Mouse (Mus musculus) inflammation-experienced regulatory T-cells, adult 6 months (primary cell): ENCODE data around the gene Golga4. TPM values are rescaled to one million over a fixed set of nuclear protein-coding genes. Genes with fewer than 3 reads are reported as not detected.

Experiments
- ATAC-seq: one replicate; pipeline ENCODE4 v1.8.0; 2017
- polyA plus RNA-seq, 3 experiments: library from polyadenylated mRNA; unstranded; fragments of 100-300 nt; shearing (Covaris generic); gene quantifications; one replicate each; pipeline ENCODE4 v1.2.1; 2017

Gene Golga4
- polyA plus RNA-seq: 10 to 100 TPM; 19.4 to 33.8 (median 29.9) TPM

DNA sequence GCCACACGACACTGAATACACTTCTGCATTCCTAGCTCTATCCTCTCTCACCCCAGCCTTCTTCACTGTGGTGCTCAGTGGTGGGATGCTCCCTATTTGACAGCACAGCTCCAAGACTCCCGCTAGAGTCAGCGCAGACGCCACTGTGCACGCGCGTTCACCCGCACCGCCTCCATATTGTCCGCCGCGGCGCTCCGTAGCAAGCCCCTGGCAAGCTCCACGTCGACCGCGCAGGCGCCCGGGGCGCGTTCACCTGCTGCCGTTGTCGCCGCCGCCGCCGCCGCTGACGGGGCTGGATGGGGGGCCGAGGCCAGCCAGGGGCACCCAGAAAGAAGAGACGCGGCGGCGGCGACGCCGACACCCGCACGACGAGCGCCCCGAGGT lies at the start of gene Golga4:
TSS of gene Golga4 (plus strand) at position 248 of the 384 bp plus-strand sequence.
- ATAC-seq: peak; percentile 79

DNA sequence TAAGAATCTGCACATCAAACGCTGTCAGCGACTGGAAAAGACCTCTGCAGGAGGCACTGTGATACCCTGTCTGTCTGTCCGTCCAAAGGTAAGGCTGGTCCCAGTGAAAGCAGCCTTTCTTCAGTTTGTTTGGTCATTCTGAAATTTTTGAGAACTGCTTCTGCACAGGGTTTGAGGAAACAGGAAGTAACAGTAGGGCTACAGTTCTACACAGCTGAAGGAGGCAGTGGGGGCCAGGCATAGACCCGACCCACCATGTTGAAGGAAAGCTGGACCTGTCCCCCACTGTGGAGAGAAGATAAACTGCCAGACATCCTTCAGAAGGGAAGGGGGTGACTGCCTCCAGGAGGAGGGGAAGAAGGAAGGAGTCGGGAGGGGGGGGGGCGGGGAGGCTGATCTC lies 49.7 kb upstream of the Golga4 start:
- ATAC-seq: no peak

DNA sequence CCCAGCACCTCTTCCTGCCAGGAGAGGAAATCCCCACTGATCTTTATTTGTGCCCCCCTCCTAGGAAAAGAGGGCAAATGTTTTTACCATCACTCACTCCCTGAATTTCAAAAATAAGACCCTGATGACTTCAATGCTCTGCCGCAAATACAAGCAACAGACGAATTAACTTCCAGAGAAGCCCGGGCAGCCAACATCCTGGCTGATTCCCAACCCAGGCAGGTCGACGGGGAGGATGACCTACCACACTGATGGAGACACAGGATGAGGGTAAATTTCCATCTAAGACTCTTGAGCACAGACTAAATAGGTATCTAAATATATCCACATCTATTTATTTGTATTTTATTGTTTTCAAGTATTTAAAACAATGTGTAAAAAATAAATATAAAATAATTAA lies 48.0 kb upstream of the Golga4 start:
- ATAC-seq: no peak

DNA sequence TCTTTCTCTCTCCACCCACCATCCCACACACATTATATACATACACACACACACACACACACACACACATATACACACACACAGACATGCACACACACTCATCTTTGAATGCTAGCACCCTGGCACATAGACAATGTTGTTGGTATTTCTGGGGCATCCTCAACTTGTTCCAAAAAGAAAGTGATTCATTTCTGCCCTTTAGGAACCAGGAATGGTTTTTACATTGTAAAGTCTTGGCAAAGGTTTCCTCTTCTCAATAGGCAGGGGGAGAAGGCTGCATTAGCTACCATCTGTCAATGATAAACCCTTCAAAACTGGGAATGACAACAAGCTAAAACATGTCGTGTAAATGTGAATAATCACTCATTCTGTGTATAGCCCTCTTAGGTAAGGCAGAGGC lies 42.0 kb upstream of the Golga4 start:
- no peak for ATAC-seq

DNA sequence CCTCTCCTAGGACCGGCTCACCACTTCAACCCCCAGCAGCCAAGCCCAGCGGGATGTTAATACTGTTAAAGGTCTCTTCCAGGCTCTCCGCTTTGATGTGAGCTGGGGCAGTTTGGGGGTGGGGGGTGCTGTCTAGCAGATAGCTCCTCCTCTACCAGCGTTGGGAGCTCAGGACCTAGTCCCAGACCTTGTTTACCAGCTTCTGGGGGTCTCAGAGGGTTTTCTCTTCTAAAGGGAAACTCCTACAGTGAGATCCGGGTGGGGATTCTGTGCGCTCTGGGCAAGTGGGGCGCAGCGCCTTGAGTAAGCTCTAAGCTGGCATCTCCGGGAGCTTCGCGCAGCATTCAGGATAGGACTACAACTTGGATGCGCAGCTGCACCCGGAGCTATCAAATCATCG lies 37.8 kb upstream of the Golga4 start:
- no peak for ATAC-seq

DNA sequence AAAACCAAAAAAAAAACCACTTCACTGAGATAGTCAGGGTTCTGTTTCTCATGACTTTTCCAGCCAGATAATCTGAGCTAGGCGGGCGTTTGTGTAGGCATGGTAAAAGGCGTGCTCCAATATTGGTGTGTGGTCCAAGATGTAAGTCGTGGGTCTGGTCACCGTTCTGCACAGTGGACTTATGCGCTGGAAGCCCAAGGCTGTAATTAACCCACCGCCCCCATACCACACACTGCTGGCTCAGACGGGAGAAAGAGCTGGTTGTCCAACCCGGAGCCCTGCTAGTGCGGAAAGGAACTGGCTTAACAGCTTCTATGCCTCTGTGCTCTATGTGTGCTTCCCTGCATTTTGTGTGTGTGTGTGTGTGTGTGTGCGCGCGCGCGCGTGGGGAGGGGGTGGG lies 36.8 kb upstream of the Golga4 start:
- ATAC-seq: no peak

DNA sequence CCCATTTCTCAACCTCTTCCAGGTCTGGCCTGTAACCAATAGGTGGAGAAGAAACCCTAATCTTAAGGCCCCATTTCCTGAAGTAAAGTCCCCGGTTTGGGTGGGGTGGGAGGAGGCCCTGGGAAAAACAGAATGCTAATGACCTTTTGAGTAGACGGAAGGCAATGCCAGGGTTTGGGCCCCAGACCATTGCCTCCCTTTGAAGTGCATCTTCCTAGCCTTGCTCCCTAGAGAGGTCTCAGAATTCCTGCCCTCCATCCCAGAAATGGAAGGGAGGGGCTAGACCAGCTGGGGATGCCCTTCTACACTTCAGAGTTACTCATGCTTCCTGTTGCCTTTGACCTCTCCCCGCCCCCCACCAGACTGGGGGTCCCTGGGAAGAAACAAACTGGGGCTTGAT lies 34.8 kb upstream of the Golga4 start:
- ATAC-seq: no peak

DNA sequence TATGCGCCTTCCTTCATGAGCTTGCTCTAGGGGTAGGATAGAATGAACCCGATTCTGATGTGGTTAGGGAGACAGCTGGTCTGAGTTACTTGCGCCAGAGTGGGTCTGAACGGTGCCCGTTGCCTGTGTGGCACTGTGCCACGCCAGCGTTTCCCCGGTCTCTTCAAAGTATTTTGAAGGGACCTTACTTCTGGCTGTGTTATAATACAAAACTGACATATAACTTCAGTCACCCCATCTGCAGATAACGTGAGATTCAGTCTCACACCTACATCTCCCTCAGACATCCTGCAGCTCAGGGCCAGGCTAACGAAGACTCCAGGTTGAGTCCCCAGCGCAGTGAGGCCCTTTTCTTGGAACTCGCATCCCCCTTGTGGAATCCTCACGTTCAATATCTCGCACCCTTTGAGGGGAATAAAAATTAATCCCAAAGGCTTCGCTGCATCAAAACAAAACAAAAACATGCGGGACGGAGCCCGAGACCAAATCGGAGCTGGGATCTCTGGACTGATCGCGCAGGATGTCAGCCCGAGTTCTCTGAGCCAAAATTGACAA lies 29.8 kb upstream of the Golga4 start:
- no peak for ATAC-seq

DNA sequence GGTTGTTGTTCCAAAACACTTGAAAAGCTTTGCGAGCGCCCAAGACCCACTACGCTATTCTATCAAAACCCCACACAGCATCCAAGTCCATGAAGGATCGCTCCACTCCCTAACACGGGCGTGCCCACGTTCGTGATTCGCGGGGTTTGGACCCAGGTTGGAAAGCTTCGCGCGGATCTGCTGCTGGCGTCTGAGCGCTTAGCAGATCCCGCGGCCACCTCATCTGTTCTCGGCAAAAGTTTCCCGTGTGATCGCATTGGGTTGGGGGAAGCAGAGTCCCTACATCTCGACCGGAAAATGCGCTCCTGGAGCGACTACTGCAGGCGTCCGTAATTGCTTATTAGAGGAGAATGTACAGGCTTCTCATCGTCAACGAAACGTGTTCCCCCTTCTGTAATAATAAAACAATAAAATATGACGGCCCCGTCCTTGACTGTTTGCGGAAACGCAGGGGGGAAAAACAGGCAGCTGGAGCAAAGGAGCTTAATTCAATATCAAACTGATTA lies 29.2 kb upstream of the Golga4 start:
- peak; percentile 21 for ATAC-seq

DNA sequence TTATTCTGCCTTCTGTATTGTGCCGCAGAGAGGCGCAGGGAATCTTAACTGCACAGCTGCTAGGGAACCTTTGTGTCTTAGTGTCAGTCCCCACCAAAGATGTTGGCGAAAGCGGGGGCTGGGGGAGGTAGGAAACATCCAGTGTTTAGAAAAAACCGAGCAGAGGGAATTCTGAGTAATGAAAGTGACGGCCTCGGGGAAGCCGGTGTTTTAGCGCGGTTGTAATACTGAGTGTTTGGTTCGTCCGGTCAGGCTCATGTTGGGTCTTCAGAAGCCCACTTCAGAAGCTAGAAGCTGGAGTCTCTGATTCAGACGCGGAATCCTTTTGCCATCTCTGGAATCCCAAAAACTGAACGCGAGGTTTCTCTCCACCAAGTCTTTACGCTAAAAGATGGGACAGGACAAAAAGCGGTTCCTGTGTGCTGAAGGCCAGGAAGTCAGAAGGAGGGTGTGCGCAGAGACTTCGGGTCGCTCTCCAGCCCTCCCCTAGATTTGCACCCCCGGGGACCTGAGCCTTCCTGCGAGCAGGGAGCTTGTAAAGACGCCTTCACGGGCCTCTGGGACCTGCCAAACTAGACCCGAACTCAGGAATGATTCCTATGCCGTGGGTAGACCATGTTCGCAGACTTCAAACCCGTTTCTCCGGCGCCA lies 28.7 kb upstream of the Golga4 start:
- no peak for ATAC-seq

DNA sequence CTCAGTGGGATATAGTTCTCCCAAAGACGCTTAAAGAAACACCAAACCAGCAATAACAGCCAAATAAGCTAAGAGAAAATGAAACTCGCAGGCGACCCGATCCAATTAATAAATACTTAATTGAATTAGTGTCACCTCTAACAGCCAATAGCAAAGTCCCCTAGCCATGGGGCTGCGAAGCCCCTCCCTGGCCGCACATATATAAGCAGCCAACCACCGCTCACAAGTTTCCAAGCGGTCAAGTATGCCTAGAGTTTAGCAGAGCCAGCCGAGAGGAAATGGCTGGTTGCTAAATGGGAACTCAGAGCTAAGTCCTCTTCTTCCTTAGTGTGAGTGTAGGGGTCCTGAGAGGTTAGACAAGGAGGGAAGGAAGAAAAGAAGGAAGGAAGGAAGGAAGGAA lies 28.1 kb upstream of the Golga4 start, which contains the start of gene Eomes:
TSS of gene Eomes (plus strand) at position 252 of the 400 bp plus-strand sequence.
- ATAC-seq: no peak

DNA sequence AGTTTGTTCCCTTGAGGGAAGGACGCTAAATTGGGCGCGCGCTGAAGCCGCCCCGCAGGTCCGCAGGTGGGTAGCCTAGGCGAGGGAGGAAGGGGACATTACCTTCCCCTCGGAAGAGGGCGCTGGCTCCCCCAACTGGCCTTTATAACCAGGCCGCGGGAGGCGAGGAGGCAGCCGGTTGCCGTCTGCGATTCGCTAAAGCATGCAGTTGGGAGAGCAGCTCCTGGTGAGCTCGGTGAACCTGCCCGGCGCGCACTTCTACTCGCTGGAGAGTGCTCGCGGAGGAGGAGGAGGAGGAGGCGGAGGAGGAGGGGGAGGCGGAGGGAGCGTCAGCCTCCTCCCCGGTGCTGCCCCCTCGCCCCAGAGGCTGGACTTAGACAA lies 27.6 kb upstream of the Golga4 start:
- no peak for ATAC-seq

DNA sequence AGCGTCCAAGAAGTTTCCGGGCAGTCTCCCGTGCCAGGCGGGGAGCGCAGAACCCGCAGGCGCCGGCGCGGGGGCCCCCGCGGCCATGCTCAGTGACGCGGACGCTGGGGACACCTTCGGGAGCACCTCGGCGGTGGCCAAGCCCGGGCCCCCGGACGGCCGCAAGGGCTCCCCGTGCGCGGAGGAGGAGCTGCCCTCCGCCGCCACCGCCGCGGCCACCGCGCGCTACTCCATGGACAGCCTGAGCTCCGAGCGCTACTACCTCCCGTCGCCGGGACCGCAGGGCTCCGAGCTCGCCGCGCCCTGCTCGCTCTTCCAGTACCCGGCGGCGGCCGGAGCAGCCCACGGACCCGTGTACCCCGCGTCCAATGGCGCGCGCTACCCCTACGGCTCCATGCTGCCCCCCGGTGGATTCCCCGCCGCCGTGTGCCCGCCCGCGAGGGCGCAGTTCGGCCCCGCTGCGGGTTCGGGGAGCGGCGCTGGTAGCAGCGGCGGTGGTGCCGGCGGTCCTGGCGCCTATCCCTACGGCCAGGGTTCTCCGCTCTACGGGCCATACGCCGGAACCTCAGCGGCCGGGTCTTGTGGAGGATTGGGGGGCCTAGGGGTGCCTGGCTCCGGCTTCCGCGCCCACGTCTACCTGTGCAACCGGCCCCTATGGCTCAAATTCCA lies 27.1 kb upstream of the Golga4 start:
- ATAC-seq: peak; percentile 44

DNA sequence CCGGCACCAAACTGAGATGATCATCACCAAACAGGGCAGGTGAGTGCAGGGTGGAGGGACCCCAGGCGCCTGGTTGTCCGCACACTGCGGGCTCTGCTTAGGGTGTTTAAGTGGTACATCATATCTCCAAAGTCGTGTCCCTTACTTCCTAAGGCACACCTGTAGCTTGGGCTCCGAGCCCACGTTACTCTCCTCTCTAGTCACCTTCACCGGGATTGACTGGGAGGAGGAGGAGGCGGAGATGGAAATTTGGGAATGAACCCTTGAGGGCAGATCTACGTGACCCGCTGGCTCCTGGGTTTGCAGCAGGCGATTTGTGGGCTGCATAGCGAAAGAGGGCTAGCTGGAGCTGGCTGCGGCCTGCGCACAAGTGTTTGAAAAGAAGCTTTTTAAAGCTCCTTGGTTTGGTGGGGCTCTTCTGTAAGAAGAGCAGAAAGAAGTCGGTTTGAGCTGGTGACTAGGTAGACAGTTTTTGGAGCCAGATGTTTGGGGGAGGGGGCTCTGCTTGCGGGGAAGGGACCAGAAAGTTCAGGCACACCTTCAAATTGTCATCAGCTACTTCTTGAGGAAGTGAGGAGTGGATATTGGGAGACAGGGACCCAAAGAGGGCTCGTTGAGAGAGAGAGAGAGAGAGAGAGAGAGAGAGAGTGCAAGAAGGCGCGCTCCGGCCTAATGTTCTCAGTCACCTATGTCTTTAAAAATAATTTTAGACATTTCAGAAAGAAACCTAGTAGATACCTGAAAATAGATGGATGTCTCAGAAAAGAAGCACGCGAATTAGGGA lies 26.4 kb upstream of the Golga4 start:
- no peak for ATAC-seq

DNA sequence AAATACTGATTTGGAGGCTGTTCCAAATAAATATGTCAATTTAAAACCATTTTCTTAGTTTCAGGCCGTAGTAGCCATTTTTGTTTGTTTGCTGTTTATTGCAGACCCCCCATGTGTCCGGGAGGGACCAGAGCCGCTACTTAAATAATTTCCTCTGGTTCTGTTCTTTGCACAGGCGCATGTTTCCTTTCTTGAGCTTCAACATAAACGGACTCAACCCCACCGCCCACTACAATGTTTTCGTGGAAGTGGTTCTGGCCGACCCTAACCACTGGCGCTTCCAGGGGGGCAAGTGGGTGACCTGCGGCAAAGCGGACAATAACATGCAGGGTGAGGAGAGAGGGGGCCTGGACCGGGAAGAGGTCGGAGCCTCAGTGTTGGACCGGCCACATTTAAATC lies 25.8 kb upstream of the Golga4 start:
- no peak for ATAC-seq

DNA sequence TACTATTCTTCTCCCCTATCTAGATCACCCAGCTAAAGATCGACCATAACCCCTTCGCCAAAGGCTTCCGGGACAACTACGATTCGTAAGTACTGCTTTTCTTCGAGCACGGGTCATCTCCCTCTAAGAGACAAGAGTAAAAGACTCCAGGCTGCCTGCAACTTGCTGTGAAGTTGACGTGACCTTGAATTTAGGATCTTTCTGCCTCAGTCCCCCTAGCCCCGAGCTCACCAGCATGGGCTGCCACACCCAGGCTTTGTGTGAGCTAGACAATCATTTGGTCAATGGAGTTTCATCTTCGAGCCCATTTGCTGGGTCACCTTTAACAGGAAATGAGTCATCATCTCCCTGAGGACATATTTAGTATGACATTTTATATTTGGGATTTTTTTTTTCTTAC lies 23.9 kb upstream of the Golga4 start:
- no peak for ATAC-seq

DNA sequence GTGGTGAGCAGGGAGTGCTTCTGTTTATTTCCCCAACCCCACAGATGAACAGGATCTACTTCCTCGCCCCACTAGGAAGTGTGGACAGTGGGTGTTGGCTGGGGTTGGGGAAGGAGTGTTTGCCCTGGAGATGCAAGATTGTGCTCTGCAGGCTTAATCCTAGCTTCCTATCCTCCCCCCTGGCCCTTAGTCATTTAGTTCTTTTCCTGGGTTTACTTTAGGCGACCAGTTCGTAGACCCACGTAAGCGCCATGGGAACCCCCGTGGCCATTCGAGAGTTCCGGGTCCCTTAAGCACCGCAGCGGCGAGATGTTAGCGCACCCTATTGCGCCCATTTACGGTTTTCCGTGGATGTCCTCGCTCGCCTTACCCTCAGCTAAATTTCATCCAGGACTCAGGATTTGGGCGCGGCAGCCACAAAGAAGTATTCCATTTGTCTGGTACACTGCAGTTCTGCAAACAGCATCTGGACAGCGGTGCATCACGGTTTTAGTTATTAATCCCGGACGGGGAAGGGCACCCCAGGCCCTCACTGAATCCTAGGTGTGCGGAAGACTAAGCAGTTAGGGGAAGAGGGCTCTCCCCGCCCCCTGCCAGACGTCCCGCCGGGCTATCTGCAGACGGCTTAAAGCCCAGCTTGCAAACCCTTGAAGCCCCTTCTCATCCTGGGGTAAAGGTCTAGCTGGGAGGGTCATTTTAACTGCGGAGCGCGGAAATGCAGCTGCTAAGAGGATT lies 19.5 kb upstream of the Golga4 start:
- ATAC-seq: no peak

DNA sequence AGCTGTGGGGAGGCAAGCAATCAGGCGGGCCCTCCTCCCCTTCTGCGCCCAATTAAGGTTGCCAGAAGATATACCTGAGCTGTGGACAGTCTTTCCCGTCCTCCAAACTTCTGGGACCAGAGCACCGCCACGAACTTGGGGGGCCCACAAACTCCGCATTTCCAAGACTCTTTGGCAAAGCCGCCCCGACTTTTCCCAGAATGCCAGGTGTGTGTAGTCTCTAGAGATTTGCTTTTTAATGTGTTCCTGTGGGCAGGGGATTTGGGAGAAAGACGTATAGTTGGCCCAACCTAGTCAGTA lies 19.0 kb upstream of the Golga4 start:
- ATAC-seq: no peak

DNA sequence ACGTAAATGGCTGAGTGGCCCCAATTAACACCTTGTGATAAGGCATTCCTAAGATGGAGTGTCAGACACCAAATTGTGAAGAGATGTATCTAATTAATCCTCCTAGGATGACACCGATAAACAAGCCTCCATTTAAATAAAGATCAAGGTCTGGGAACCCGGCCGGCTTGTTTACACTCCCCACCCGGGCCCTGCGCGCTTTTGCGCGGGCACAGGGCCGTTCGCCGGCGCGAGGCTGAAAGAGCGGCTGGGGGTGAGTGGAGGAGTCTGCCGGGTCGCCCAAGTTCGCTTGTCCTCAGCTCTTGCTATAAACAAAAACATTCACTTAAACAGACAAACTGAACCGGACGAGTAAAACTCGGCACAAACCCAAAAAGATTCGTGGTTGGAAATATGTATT lies 18.4 kb upstream of the Golga4 start:
- ATAC-seq: no peak

DNA sequence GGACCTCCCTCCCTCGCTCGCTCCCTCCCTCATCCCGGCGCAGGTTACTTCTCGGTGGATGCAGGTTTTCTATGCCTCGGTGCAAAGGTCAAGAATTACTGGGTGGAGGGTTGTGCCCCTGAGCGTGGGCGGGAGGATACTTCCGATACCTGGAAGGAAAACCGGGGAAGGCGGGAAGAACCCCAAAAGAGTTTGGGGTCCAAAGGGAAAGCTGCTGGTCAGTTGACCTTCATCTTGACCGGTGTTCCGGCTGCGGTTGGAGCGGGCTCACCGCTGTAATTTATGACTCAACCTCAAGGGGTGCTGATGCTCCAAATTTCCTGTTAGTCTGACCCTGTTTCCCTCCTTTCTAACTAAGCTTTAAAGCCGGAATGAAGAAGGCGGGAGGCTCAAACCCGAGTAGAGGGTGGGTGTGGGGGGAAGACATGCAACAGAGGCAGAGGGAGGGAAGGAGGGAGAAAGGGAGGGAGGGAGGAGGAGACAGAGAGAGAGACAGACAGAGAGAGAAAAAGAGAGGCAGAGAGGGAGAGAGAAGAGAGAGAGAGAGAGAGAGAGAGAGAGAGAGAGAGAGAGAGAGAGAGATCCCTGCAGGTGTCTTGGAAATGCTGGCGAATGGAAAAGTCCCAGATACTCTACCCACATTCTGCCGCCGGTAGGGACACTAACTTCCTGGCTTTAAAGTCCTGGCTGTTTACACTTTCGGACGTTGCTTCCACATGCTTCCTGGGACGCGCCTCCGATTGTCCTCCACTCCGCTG lies 17.8 kb upstream of the Golga4 start:
- peak; percentile 44 for ATAC-seq

DNA sequence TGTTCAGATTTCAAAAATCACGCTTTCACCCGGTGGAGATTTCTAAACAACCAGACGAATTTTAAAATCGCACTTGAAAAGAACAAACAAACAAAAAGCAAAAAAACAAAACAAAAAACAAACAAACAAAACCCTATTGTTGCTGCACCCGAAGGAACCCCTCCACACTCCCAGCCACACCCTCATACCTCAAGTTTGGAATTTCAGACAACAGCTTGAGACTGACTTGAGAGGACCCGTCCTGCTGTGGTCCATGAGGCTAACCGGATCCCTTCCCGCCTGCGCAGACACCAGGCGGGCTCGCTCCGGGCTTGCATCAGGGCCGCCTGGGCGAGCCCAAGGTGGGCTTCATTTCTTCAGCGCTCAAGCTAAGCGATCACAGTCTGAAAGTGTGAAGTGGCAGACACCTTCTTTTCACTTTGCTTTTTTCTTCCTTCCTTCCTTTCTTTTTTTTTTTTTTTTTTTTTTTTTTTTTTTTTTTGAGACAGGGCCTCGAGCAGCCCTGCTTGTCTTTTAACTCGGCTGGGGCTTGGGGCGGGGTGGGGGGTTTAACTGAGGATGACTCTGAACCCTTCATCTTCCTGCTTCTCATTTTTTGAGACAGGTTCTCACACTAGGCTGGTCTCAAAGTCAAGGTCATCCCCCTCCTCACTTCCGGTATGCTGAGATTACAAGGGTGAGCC lies 17.0 kb upstream of the Golga4 start:
- no peak for ATAC-seq
